Mouse (Mus musculus) fibroblast of lung, adult 2 months (primary cell): Measurements from ENCODE around the gene Itprid1.
A peak's percentile ranks its signal among the peaks of the same experiment; 100 is the strongest.

ENCODE experiments used
- DNase-seq: peaks from one replicate; pipeline ENCODE4 v3.0.0-alpha.2; 2011; ENCODE audit warnings: low read depth

Gene Itprid1

DNA sequence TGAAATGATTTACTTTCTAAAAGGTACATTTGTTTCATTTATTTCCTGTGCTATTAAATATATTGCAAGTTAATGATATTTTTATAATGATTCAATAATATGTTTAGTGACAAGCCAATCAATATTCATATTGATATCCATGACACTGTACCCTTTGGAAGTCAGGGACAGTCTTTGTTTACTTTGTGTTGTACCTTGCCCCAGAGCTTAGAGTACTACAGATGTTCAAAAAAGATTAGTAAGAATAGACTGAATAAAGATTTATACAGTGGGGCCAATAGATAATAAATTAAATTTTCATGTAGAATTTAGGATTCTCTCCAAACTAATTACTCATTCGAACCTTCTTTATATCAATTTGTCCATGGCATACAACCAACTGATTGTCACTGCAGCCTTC lies 50.9 kb downstream of the Itprid1 start:
- DNase-seq: no peak

DNA sequence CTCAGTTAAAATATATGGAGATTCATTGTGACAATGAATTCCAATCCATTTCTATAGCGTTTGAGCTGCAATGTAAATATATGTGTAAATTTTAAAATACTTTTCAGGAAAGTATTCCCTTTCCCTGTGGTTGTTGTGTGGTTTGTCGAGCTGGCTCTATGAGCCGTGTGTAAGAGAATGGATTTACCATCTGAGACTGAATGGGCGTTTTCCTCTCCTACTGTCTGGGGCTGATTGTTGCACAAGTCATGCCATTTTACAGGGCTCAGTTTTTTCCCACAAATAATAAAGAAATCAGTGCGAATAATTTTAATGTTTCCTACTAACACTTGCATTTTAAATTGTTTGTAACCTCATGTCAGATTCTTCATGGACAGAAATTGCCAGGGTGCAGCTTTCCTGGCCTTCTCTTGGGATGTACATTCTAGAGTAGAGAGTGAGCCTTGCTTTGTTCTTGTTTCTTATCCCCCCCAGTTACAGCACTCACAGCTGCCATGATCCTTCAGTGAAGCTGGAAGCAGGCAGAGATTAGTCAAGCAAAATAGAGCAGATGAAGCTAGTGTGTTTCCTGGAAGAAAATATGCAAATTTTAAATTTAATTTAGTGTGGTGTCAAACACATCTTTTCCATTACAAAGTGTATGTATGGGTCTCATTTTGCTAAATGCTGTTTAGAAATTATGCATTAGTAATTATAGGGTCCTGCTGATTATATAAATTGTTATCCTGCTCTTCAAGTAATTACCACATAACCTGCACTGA lies 65.1 kb downstream of the Itprid1 start:
- DNase-seq: no peak

DNA sequence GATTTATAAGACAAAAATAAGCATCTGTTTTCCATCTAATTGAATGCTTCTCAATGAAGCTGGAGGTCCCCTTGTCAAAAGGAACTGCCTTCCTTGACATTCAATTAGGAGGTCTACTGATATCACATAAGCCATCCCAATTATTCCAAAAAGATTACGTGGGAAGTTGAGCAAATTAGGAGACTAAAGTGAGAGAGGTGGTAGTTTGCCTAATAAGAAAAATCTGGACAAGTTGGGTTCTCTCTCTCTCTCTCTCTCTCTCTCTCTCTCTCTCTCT lies 65.6 kb downstream of the Itprid1 start:
- no peak for DNase-seq

DNA sequence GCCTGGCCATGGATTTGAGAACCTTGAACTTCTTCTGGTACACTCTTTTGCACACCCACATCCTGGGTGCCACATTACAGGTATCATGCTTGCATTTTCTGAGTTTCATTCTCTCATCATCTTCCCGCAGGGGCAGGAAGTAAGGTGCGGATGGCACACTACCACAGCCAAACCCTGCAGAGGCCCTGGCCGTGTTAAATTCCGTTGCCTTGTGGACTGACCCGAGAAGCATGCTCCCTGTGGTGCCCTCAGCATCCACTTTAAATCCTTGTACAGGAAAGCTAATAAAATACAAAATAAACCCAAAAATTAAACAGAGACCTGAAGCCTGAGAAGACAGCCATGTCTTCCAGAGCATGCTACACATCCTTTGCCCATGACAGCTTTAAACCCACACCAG lies 82.5 kb downstream of the Itprid1 start:
- no peak for DNase-seq

DNA sequence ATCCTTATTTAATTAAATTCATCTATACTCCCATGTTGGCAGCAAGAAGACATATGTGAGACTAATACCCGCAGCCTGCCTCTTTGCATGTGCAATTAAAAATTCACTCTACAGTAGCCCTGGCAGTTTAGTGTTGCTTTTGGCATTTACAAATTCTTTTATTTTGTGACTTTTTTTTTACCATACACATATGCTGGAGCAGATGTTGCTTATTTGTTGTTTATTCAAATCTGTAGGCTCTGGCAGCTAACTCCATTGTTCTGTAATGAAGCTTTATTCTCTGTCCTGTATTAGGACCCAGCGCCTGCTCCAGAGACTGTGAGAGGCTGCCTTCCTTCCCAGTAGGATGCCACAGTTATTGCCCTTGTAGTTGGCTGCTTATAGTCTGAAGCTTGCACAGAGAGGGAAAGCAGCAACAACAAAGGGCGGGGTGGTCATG lies 83.6 kb downstream of the Itprid1 start:
- no peak for DNase-seq

DNA sequence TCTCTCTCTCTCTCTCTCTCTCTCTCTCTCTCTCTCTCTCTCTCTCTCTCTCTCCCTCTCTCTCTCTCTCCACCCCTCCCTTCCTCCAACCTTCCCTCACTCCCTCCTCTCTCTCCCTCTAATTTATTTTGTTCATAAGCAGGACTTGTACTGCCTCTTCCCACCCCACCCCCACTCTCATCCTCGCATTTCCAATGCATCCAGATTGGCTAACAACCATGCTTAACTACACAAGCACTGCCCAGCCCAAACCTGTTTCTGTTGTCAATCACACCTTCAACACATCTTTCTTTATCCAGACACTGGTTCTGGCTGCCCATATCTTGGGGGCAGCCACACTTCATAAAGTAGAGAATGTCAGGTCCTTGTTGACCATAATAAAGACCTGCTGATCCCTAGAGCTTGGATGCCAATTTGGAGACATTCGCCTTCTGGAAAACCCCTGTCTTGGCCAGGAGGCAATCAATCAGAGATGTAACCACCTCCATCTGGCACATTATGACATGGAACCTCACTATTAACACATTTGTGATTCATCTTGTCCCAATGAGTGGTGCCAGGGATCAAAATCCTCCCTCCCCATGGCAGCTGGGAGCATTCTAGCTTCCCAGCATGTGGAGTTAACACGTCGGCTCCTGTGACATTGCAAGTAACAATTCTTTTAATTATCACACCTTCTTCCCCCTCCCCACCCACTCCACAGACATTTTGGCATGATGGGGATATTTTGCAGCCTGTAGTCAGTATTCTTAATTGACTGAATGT lies 84.4 kb downstream of the Itprid1 start:
- no peak for DNase-seq

DNA sequence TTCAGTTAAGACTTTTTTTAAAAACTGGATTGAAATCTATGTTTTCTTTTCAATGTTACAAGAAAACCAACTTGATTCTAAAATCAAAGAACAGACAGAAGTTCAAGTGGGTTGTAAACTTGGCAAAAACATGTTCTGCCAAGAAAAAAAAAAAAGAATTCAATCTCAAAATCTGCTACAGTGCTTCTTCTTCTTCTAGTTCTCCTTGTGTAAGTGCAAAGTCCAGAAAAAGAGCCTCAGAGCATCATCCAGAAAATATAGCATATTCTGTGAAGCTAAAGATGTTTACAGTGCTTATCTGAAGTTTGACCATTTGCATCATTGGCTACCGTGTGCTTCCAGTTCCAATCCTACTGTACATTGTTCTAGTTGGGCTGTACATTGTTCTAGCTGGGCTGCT lies 108.0 kb downstream of the Itprid1 start:
- DNase-seq: no peak

DNA sequence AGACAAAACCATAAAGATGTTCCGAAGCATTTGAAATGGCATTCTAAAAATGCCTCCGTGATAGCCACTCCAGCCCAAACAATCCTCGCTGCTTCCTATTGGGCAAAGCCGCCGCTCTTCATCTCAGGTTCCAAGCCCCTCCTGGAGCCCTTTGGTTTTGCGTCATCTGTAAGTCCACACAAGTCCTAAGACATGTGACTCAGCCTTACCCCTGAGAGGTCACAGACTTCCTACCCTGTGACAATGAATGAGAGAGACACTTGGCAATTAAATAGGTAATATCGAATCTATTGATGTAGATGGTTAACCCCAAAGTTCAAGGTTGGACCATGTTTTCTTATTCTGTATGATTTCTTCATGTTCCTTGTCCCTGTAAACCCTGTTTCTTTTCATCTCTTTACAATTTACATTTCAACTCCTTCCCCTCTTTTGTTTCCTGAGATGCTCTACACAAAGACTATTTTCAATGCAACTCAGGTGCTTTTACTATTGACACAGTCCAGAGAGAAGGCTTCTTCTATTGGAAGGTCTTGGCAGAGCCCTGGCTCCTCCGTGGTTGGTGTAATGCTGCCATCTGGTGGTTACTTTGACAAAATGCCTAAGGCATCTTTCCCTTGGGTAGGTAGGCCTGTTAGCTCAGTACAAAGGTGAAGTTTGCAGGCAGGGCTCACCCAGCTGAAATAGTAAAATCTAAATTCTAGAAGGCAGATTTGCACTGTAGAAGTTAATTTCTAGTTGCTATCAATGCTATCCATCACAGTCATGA lies 113.8 kb downstream of the Itprid1 start:
- peak; percentile 11 for DNase-seq

DNA sequence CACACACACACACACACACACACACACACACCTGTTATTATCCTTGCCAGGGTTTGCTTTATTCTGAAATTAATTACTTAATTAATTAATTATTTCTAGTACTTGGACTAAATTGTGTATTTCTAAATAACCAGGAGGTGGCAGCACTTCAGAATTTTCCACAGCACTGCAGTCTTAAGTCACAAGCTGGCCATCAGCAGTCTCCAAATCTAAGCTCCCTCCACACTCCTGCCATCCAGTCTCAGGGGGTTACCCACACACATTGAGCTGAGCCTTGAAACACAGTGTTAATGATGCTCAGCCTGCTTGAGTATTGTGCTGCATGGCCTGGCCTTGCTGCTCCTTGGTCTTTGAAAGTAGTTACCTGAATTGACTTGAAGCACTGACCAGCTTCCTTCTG lies 136.3 kb downstream of the Itprid1 start:
- no peak for DNase-seq

DNA sequence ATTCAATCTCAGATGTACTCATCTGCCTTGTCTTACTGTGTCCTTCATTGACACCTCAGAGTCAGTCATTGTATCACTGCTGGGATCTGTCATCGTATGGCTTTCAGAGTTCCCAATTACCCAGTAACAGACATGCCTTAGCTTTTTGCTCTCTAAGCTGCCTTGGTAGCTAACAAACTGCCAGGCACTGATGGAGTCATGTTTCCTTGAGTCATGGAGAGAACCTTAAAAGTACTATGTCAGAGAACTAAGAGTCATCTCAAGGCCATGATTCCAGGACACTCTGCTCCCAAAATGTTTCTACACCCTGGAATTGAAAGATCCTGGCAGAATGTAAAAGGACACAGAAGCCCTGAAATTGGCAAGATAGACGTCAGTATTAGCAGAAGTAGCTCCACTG lies 143.1 kb downstream of the Itprid1 start:
- no peak for DNase-seq

DNA sequence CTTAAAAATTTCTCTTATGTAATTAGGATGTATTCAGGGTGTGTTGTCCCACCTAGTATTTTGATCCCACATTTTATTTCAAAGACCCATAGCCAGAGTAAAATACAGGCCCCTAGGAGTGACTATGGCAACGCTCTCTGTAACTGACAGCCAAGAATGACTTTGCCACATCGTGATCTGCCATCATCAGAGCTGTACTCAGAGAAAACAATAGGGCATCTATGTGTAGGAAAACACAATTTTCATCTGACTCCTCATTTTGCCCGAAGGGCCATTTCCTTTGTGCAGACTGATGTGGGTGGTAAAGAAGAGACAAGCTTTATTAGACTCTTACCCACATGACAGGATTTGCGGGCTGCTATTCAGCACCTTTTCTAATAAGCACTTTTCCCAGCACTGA lies 172.0 kb downstream of the Itprid1 start:
- DNase-seq: no peak

DNA sequence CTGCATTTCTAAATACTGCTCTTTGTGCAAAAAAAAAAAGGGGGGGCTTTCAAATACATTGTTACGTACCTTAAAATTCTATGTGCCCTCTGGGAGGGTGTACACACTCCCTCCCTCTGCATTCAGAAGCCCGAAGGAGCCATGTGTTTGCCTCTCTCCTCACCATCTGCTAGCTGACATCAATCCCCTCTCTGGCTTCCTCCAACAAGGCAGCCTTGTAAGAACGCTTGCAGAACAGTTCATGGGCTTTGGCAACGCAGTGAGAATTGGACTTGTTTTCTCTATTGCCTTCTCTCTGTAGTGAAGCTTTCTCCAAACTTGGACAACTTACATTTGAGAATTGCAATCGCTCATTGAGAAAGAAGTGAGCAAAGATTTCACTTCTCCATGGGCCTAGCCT lies 175.7 kb downstream of the Itprid1 start:
- no peak for DNase-seq

DNA sequence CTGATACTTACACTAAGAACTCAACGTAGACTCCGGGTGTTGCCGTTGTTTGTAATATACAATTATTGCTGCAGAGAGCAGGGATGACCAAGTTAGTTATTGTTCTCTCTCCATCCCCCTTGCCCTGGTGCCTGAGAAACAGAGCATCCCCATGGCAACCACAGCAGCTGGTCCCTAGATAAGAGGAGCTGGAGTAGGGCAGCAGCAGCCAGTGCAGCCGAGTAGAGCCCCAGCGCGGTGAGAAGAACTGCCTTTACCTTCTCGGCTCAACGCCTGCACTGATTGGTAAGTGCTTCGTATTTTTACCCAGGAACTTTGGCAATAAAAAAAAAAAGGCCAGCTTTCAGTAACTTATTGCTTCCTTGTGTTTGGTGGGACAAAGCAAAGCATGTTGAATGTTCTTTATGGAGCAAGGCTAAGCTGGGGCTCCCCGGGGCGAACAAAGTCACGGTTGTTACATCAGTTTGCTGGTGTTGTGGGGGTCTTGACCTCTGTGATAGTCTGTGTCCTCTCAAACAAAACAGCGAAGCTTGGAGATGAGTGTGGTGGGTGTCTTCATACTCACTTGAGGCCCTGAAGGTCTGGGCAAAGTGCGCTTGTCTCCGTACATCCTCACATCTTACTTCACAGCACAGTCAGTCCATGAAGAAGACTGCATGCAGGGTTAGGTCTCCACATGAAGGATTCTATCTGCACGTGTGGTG lies 180.7 kb downstream of the Itprid1 start, which contains the start of gene Ppp1r17:
Gene Ppp1r17 (plus strand): TSS at position 207 of the 704 bp plus-strand sequence.
- DNase-seq: no peak

DNA sequence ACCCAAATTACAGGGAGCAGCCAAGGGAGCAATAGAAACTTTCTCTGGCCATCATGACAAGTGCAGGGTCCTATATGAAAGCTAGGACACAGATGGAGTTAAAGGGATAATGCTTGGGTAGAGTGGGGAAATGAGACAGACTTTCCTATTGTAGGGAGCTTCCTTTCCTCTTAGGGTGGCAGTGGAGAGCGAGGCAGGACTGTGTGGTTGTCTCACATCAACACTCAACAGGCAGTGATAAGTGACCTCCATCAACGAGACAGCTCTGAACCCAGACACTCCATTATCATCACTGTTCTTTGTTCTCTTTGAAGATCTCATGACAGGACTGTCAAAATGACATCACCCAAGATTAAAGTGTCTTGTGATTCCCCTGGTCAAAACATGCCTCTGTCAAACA lies 182.9 kb downstream of the Itprid1 start:
- DNase-seq: no peak

DNA sequence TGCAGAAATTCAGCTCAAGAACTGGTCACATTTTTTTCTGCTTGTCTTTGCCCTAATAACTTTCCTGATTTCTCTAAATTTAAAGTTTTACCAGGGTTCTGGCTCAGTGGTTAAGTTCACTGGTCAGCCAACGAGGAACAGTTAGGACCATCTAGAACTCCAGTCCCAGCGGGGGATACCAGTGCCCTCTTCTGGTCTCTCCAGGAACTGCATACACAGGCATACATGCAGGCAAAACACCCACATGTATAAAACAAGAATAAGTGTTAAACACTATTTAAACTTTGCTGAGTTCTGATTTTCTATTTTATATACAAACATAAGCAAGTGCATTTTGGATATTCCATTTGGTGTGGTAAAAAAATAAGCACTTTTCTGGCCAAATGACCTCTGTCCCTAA lies 188.8 kb downstream of the Itprid1 start:
- no peak for DNase-seq

DNA sequence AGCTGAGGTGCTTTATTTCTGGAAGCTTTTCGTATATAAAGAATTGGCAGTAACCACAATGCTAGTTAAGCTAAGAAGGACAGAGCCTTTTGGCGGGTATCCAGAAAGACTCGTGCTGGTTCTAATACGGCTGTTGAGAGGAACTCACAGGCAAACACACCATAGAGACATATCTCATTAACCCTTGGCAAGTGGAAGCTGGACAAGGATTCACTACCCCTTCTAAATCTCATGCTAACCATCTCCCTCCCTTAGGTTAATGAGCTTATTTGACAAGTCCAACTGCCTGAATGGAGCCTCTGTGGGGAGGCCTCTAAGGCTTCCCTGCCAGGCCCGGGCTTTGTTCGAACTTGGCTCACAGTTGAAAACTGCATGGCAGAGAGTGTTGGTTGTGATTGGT lies 190.6 kb downstream of the Itprid1 start:
- no peak for DNase-seq

DNA sequence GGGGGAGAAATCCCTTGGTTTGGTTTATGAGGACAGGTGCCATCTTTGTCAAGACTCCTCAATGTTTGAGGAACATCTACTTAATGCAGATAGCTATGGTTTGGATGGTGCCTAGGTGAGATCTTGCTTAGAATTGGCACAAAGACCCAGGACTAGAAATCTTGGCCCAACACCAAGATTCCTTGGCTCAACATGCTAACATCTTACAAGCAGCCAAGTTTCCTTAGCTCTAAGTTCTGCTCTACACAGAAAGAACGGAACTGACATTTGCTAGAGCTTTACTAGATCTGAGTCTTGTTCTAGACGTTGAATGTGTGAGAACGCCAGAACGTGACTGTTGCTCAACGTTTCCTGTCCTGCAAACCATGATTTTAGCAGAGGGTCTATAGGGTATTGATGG lies 191.3 kb downstream of the Itprid1 start:
- no peak for DNase-seq
